Mouse (Mus musculus): ENCODE data around the gene Mef2d.
A peak's percentile ranks its signal among the peaks of the same experiment; 100 is the strongest.

The Mef2d gene

DNA sequence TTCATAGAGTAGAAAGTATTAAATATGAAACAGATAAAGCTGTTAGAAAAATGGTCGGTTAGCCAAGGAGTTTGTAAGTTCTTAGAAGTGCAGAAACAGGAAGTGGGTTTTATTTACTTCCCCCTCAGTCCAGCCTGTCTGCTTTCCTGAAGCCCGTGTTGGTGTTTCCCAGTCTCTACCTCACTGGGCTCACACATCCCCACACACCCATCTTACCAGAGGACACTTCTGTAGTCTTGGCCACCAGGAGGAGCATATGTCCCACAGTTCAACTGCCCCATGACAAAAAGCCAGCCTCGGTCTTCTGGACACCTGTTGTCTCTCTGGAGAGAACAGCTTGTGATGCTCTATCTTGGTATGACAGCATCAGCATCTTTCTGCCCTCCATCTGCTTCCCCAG is 49.0 kb downstream of the Mef2d start:
- peak in 1 of 2 experiments; percentile 11 for DNase-seq

- peak in 1 of 2 experiments; percentile 45 for DNase-seq
Observed at GRCm38 (mm10) chr3:88191820-88192616, 49.8 kb downstream of the Mef2d start.

DNA sequence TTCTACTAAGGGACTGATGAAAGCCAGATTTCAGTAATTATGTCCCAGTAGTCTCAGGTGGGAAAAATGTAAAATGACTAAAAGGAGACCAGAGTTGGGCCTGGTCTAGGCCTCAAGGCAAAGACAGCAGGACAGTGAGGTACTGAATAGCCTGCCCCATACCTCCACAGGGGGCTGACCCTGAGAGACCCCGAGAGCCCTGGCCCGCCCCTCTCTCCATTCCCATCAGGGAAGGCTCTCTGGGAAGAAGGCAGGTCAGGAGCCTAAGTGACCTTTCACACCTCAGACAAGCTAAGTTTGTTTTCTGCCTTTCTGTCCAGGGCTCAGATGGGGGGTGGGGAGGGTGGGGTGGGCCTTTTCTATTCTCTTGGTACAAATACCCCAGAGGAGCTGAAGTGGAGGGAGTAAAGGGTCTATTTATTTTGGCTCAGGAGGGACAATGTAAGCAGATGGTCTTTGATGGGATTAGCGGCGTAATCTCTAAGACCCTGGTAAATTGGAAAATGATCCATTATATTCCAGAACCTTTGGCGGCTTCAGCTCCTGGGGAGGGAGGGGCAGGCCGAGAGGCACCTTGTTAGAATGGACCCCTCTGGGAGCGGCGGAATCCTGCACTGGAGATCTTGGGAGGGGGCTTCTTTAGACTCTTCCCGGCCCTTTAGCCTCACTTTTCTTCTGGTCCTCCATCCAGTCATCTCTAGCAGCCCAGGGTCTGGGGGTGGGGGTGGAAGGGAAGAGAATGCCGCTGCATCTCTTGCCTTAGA is 55.8 kb downstream of the Mef2d start:
- no peak for DNase-seq

- no peak for DNase-seq
Observed at GRCm38 (mm10) chr3:88198505-88199020, 56.4 kb downstream of the Mef2d start.

DNA sequence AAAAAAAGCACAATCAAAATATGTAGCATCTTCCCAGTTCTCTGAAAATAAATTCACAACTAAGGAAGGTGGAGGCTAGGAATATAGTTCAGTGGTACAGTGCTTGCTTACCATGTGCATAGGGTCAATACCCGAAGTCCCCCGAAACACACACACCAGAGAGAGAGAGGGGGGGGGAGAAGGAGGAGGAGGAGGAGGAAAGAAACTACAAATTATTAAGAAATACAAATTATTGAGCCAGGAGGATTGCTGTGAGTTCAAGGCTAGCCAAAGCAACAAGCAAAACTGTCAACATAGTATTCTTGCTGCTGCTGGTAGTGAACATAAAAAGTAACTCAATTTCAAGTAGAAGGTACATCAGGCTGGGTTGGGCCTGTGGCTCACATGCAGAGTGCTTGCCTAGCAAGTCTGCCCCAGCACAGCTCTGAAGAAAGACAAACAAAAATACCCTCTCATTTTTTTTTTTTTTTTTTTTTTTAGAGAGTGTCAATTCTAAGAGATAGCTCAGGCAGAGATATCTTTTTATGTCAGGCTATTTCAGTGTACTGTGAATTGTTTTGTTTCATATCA is 57.5 kb downstream of the Mef2d start:
- no peak for DNase-seq

- peak in 1 of 2 experiments; percentile 8 for DNase-seq
Observed at GRCm38 (mm10) chr3:88200161-88200971, 58.2 kb downstream of the Mef2d start.

- no peak for DNase-seq
Observed at GRCm38 (mm10) chr3:88200972-88201330, 58.8 kb downstream of the Mef2d start.

DNA sequence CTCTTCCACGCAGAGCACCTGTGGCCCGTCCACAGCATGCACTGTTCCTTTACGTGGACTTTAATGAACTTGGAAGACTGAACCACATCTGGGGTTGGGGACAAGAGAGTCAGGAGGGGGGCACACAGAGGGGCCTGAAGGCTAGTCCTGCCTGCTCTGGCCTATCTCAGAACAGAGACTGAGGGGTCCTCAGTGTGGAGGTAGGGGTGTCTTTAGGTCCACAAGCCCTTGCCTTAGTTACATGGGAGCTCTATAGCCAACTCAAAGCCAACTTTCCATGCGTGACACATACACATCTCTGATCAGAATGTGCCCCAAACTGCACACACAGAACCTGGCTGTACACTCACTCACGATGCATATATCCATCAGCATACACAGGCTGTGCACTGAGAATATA is 59.5 kb downstream of the Mef2d start:
- no peak for DNase-seq

- no peak for DNase-seq
Observed at GRCm38 (mm10) chr3:88202986-88203385, 60.8 kb downstream of the Mef2d start.

DNA sequence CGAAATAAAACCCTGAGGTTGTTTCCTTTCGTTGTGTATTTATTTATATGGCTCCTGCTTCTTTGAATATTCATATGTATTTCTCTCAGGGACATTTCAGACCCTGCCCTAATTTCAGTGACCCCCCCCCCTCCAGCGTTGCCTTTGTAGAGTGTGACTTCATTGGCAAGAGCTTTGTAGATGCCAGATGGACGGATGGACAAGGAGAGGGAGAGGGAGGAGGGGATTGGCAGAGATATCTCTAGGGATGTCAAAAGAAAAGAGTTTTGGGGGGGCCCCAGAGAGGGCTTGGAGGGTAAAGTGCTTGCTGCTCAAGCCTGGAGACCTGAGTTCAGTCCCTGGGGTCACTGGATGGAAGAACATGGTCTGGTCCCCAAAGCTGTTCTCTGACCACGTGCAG is 61.3 kb downstream of the Mef2d start:
- DNase-seq: no peak

- no peak for DNase-seq
Observed at GRCm38 (mm10) chr3:88203999-88204700, 62.0 kb downstream of the Mef2d start.

DNA sequence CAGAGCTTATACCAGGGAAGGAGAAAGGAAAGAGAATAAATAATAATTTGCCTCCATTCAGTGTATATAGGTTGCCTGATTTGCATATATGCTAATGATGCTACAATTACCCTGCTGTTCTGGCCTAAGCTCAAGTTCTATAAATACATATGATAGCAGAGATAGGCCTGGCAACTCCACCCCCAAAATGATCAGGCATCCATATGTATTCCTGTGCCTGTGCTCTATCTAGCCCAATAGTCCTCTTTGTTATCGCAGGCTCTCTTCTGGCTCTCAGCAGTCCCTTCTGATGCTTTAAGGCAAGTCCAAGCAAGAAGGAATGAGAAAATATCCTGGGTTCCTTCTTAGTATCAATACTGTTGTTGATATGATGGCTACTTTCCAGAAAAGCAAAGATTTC is 62.6 kb downstream of the Mef2d start:
- DNase-seq: no peak

DNA sequence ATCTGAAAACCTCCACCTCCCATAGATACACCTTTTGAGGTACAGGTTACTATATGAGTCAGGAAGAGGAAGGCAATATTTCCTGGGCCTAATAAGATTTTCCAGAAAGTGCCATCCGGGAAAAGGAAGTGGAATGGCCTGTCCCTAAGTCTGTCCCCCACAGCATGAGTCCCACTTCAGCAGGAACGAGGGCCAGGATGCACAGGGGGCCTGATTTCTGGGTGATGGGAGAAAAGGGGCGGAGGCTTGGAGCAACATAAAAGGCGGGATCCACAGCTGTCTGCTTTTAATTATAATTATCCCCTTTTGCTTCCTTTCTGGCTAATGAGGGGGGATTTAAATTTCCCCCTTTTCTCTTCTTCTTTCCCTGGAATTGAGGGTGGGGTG is 63.0 kb downstream of the Mef2d start:
- DNase-seq: no peak

DNA sequence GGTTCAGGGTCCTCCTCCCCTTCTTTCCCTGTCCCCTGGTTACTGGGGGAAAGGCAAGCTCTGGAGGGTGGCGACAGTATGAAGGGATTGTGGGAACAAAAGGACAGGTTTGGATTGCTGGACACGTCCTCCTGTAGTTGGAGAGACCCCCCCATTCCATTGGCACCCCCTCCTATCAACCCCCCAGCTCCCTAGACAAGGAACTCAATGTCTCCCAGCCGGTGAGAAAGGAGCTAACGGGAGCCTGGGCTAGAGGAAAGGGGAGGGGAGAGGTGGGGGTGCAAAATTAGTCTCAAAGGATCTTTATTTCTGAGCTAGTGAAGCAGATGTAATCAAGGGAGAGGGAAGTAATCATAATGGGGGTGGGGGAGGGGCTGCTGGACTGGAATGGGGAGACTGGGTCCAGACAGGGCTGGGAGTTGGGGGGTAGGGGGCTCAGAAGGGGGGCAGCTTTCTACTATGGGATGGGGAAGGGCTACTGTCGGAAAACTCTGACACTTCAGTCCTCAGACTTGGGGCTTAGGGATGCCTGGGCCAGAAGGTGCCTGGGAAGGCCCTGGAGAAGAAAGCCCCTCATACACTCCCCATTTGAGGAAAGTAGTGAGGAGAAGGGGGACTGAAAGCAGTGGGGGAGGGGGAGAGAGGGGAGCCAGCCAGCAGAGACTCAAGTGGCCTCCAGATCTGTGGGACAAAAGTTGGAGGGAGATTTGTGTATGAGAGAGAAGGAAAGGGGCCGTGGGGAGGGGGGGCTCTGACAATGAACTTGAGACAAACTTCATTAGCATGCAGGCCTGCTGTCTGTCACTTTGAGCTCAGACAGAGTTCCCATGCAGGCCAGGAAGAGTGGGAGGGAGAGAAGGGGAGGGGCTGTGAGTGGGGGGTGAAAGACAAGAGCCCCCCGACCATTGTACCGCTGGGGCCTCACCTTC is 63.7 kb downstream of the Mef2d start:
- DNase-seq: no peak

DNA sequence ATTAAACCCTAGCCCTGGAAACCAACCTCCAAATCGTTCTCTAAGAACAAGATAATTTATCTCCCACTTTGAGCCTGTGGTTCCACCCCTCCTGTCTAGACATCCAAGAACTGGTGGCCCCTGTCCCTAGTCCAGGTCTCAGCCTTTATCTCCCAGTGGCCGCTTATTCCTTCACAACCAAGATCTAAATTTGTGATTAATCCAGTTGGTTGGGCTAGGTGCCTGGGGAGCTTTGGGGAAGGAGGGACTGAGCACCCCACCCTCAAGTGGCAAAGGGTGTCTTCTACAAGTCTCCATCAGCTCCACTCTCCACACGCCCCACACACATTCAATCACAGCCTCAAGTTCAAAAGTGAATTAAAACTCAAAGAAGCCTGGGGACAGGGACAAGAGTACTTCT is 64.3 kb downstream of the Mef2d start:
- no peak for DNase-seq

GRCm38 (mm10) chr3:88206901-88207371 is 64.8 kb downstream of the Mef2d start:
- no peak for DNase-seq

DNA sequence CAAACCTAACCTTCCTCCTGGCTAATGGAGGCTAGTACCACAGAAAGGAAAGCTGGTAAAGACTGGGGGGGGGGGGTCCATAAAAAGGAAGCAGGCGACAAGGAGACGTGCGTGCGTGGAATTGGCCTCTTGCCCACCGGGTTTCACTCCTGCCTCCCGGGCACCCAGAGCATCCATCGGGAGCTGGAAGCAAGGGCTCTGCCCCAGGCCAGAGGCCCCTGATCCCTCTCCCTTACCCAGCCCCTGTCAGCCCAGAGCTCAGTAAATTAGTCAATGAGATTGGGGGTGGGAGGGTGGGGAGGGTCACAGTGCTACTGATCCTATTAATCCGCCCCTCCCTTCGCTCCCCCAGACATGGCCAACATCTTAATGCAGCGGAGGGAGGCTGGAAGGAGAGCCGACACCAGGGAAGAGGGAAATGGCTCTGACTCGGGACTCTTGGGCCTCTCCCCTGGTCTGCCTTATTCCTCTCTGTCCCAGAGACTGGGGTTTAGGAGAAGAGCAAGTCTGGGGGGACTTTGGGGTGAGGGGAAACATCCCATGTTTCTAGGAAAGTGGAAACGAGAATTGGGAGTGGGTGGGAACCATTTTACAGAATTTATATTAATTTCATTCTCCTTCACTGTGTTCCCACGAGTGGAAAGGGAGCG is 65.4 kb downstream of the Mef2d start:
- no peak for DNase-seq

DNA sequence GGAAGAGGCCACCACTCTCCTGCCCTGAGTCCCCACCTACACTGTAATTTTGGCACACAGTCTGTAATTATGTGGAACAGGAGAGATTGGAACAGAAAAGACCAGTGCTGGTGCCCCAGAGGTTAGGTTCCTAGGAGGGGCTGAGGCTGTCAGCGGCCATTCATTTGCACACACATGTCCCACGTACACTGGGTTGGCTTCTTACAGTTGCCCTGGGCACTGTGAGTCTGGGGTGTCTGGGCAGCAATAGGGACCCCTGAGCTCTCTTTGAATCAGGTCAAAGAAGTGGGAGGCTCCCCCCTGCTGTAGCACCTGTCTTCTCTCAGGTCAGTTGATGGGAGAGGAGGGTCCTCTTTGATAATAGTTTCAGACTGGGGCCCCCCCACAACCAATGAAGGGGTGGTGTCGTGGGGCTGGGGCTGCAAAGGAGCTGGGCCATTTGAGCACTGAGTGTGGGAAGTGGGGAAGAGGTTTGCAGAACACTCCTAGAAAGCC is 66.1 kb downstream of the Mef2d start:
- DNase-seq: no peak

GRCm38 (mm10) chr3:88209306-88209705 is 67.1 kb downstream of the Mef2d start:
- DNase-seq: no peak

DNA sequence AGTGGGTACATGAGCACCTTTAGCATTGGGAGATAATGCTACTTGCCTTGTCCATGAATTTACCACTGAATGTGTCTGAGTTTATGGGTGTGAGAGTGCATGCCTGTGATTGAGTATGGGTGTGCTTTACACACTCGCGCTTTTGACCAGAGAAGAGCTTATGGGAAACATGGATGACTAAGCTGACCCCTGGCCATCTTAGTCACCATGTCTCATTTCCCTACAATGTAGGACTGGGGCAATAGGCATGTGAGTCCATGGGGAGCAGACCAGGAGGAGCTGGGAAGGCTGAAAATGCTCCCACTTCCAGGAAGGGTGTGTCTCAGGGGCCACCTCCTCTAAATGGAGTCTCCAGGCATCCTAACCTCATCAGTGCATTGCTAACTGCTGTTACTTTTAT is 67.9 kb downstream of the Mef2d start:
- no peak for DNase-seq

Measured in lung, postnatal 4 days (tissue).